Mouse (Mus musculus): ENCODE measurements around the gene Meis2. TPM values are rescaled to one million over a fixed set of nuclear protein-coding genes. Genes with fewer than 3 reads are reported as not detected.
A peak's percentile ranks its signal among the peaks of the same experiment; 100 is the strongest.

Gene Meis2
- polyA plus RNA-seq, 1 experiment from 2014 or later: 33.1 TPM

- Histone ChIP-seq H3K36me3 (ENCODE audit: insufficient read depth) (peaks cover 3% of the 10 kb centered on the region; the same call in 1 of the 2 replicates), H3K4me1 (ENCODE audit: insufficient read depth) (peaks cover 5% of the 10 kb centered on the region; the same call in 1 of the 2 replicates), H3K4me2 (no peak overlapping the region), H3K9me3 (ENCODE audit: low read depth, low read length) (no peaks in the 10 kb centered on the region), H3K4me3 (ENCODE audit: low read depth, low read length) (no peak overlapping the region), H3K27ac (ENCODE audit: low read depth) (no peak overlapping the region), H3K9ac (no peak overlapping the region), H3K27me3 (ENCODE audit: insufficient read depth, low read length) (no peaks in the 10 kb centered on the region)
- DNase-seq (no peak), ATAC-seq (ENCODE audit: insufficient read depth) (no peak)
- WGBS: 84% methylated on average over 17 of the region's 17 CpGs
- no peak for TF ChIP-seq CTCF (IDR thresholded peaks at IDR 0.05; ENCODE audit: low read depth)
Observed at GRCm38 (mm10) chr2:115911913-115912642, 153.6 kb downstream of the Meis2 start.

DNA sequence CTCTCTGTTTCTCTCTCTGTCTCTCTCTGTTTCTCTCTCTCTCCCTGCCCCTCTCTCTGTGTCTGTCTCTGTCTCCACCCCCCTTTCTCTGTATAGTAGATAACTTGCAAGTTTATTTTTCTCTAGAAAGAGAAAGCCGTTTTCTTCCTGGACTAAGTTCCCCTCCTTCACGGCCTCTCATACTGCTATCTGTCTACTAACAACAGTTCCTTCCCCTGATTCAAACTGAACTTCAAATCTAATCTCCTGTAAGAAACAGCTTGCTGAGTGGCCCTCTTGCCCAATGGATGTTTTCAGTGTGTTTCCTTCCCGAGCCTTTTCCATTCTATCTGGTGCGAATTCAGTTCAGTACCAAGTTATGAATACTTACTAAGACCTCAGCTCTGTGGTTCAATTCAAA lies 155.4 kb downstream of the Meis2 start:
- no peak overlapping the region for H3K4me3 ChIP-seq (ENCODE audit: low read depth, low read length)
- H3K4me1 ChIP-seq (ENCODE audit: insufficient read depth): peaks cover 2% of the 10 kb centered on the region; the same call in 1 of the 2 replicates
- no peak overlapping the region for H3K27ac ChIP-seq (ENCODE audit: low read depth)
- 51% methylated on average over 4 of the region's 4 CpGs for WGBS
- H3K27me3 ChIP-seq (ENCODE audit: insufficient read depth, low read length): no peaks in the 10 kb centered on the region
- H3K4me2 ChIP-seq: no peak overlapping the region
- H3K9me3 ChIP-seq (ENCODE audit: low read depth, low read length): no peaks in the 10 kb centered on the region
- ATAC-seq (ENCODE audit: insufficient read depth) (no peak), DNase-seq (no peak)
- TF ChIP-seq CTCF (IDR thresholded peaks at IDR 0.05; ENCODE audit: low read depth): no peak
- H3K9ac ChIP-seq: no peak overlapping the region
- peaks cover 3% of the 10 kb centered on the region; the same call in 1 of the 2 replicates for H3K36me3 ChIP-seq (ENCODE audit: insufficient read depth)

DNA sequence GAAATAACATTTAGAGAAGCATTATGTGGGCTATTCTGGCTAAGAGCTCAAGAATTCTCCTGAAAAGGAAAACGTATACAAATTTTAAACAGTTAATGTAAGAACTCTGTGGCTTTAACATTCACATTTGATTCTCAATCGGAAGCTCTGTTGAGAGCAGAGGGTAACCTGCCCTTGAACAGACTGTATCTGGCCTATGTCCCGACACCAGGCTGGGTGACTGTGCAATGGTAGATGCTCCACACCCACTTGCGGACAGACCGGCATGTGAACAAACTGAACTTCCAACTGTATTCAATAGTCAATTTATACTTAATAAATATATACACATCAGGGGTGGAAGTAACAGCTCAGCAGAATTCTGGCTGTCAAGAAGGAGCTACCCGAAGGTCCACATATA lies 164.6 kb downstream of the Meis2 start:
- no peak overlapping the region for H3K9ac ChIP-seq
- no peak overlapping the region for H3K4me3 ChIP-seq (ENCODE audit: low read depth, low read length)
- H3K4me2 ChIP-seq: no peak overlapping the region
- H3K4me1 ChIP-seq (ENCODE audit: insufficient read depth): peaks cover 2% of the 10 kb centered on the region; the same call in 1 of the 2 replicates
- H3K9me3 ChIP-seq (ENCODE audit: low read depth, low read length): no peaks in the 10 kb centered on the region
- no peak for TF ChIP-seq CTCF (IDR thresholded peaks at IDR 0.05; ENCODE audit: low read depth)
- 86% methylated on average over 6 of the region's 6 CpGs for WGBS
- H3K36me3 ChIP-seq (ENCODE audit: insufficient read depth): no peaks in the 10 kb centered on the region
- no peaks in the 10 kb centered on the region for H3K27me3 ChIP-seq (ENCODE audit: insufficient read depth, low read length)
- no peak for DNase-seq
- no peak overlapping the region for H3K27ac ChIP-seq (ENCODE audit: low read depth)
- ATAC-seq (ENCODE audit: insufficient read depth): no peak

GRCm38 (mm10) chr2:115897559-115897958 lies 168.1 kb downstream of the Meis2 start:
- ATAC-seq (ENCODE audit: insufficient read depth) (no peak), DNase-seq (no peak)
- H3K27ac ChIP-seq (ENCODE audit: low read depth): no peak overlapping the region
- H3K9me3 ChIP-seq (ENCODE audit: low read depth, low read length): no peaks in the 10 kb centered on the region
- no peak overlapping the region for H3K4me2 ChIP-seq
- no peak for TF ChIP-seq CTCF (IDR thresholded peaks at IDR 0.05; ENCODE audit: low read depth)
- no peak overlapping the region for H3K9ac ChIP-seq
- no peak overlapping the region for H3K4me3 ChIP-seq (ENCODE audit: low read depth, low read length)
- H3K36me3 ChIP-seq (ENCODE audit: insufficient read depth): no peaks in the 10 kb centered on the region
- no peaks in the 10 kb centered on the region for H3K27me3 ChIP-seq (ENCODE audit: insufficient read depth, low read length)
- WGBS: 69% methylated on average over 5 of the region's 5 CpGs
- H3K4me1 ChIP-seq (ENCODE audit: insufficient read depth): peaks cover 10% of the 10 kb centered on the region; the same call in 1 of the 2 replicates

GRCm38 (mm10) chr2:115897001-115897400 lies 168.6 kb downstream of the Meis2 start:
- no peak overlapping the region for H3K4me2 ChIP-seq
- no peaks in the 10 kb centered on the region for H3K9me3 ChIP-seq (ENCODE audit: low read depth, low read length)
- DNase-seq (no peak), ATAC-seq (ENCODE audit: insufficient read depth) (no peak)
- peaks cover 10% of the 10 kb centered on the region; the same call in 1 of the 2 replicates for H3K4me1 ChIP-seq (ENCODE audit: insufficient read depth)
- no peak overlapping the region for H3K9ac ChIP-seq
- 27% methylated on average over 2 of the region's 2 CpGs for WGBS
- no peak overlapping the region for H3K27ac ChIP-seq (ENCODE audit: low read depth)
- H3K36me3 ChIP-seq (ENCODE audit: insufficient read depth): no peaks in the 10 kb centered on the region
- H3K4me3 ChIP-seq (ENCODE audit: low read depth, low read length): no peak overlapping the region
- no peak for TF ChIP-seq CTCF (IDR thresholded peaks at IDR 0.05; ENCODE audit: low read depth)
- no peaks in the 10 kb centered on the region for H3K27me3 ChIP-seq (ENCODE audit: insufficient read depth, low read length)

- Histone ChIP-seq H3K4me3 (ENCODE audit: low read depth, low read length) (no peak overlapping the region), H3K27me3 (ENCODE audit: insufficient read depth, low read length) (no peaks in the 10 kb centered on the region), H3K27ac (ENCODE audit: low read depth) (peak overlapping the region; percentile 9; the same call in 1 of the 2 replicates), H3K9me3 (ENCODE audit: low read depth, low read length) (no peaks in the 10 kb centered on the region), H3K4me1 (ENCODE audit: insufficient read depth) (peaks cover 10% of the 10 kb centered on the region; the same call in 1 of the 2 replicates), H3K36me3 (ENCODE audit: insufficient read depth) (no peaks in the 10 kb centered on the region), H3K9ac (no peak overlapping the region), H3K4me2 (no peak overlapping the region)
- no peak for TF ChIP-seq CTCF (IDR thresholded peaks at IDR 0.05; ENCODE audit: low read depth)
- ATAC-seq (ENCODE audit: insufficient read depth): peak; percentile 33
- 66% methylated on average over 3 of the region's 3 CpGs for WGBS
- peak; percentile 73 for DNase-seq
Observed at GRCm38 (mm10) chr2:115895717-115896116, 169.9 kb downstream of the Meis2 start.

DNA sequence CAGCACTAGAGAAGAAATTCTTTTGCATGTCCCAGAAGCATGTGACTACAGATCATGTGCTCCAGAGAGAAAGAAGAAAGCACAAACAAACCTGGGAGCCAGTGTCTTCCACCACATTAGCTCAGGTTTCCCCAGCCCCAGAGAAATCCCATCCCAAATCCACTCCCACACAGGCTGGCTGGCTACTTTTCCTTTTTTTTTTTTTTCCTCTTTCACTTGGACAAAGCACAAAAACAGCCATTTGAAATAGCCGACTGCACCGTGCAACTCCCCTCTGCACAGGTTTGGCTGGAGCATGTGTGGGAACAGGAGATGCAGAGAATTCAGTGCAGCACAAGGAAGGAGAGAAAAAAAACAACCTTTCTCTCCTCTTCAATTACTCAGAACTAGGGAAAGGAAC lies 170.4 kb downstream of the Meis2 start:
- no peaks in the 10 kb centered on the region for H3K27me3 ChIP-seq (ENCODE audit: insufficient read depth, low read length)
- DNase-seq (no peak), ATAC-seq (ENCODE audit: insufficient read depth) (peak; percentile 30; the same call in 1 of the 2 replicates)
- 45% methylated on average over 2 of the region's 2 CpGs for WGBS
- peaks cover 10% of the 10 kb centered on the region; the same call in 1 of the 2 replicates for H3K4me1 ChIP-seq (ENCODE audit: insufficient read depth)
- H3K4me2 ChIP-seq: no peak overlapping the region
- no peaks in the 10 kb centered on the region for H3K9me3 ChIP-seq (ENCODE audit: low read depth, low read length)
- H3K9ac ChIP-seq: no peak overlapping the region
- no peaks in the 10 kb centered on the region for H3K36me3 ChIP-seq (ENCODE audit: insufficient read depth)
- no peak for TF ChIP-seq CTCF (IDR thresholded peaks at IDR 0.05; ENCODE audit: low read depth)
- no peak overlapping the region for H3K4me3 ChIP-seq (ENCODE audit: low read depth, low read length)
- peak overlapping the region; percentile 24; the same call in 1 of the 2 replicates for H3K27ac ChIP-seq (ENCODE audit: low read depth)
